In genomic region chr12:54734307-54735131, GRCm38 (mm10) we compare ENCODE assay signal across 8 mouse cellular contexts. TPM values are rescaled to one million over a fixed set of nuclear protein-coding genes. Genes with fewer than 3 reads are reported as not detected.
DNase-seq lines count a peak whose midpoint lies in the region; ATAC-seq and TF ChIP-seq lines count a peak whose summit lies in the region.
"Not testable (repeated sequence)": the region's sequence is repeated elsewhere in the genome, so short reads cannot be mapped to it uniquely, and the experiment has no call there.

No protein-coding gene starts in this region.

- H3K9ac ChIP-seq in ES-Bruce4 (ENCODE audit: low read depth, poor library complexity, severe bottlenecking); hindbrain, embryonic 13.5 days; lung, embryonic 14.5 days; neural tube, embryonic 11.5 days (ENCODE audit: low read length); stomach, postnatal 0 days (ENCODE audit: low read length): not testable (repeated sequence)

- not testable (repeated sequence) for H3K4me1 ChIP-seq in ES-Bruce4 (ENCODE audit: control insufficient read depth, insufficient read depth, low read length); hindbrain, embryonic 13.5 days (replicated peaks); lung, embryonic 14.5 days (ENCODE audit: insufficient read depth); neural tube, embryonic 11.5 days (ENCODE audit: control insufficient read depth, insufficient read depth, low read length); stomach, postnatal 0 days (replicated peaks; ENCODE audit: control insufficient read depth, insufficient read depth)

- H3K36me3 ChIP-seq in ES-Bruce4 (ENCODE audit: control insufficient read depth, insufficient read depth, low read length, poor library complexity, severe bottlenecking); hindbrain, embryonic 13.5 days; lung, embryonic 14.5 days (ENCODE audit: insufficient read depth); neural tube, embryonic 11.5 days (ENCODE audit: control insufficient read depth, insufficient read depth, low read length); stomach, postnatal 0 days (ENCODE audit: control insufficient read depth, insufficient read depth, low read length): not testable (repeated sequence)

- peak; percentile 74 for TF ChIP-seq POLR2A in ES-Bruce4 (IDR thresholded peaks at IDR 0.05; ENCODE audit: insufficient read depth, low read length)

- intact Hi-C loops in gastrocnemius, adult 2 months (cut with DNase I) = not testable (repeated sequence)

- peak; percentile 60 for ATAC-seq in hindbrain, embryonic 13.5 days (ENCODE audit: low FRiP score)
- peak; percentile 48 for ATAC-seq in lung, embryonic 14.5 days (ENCODE audit: insufficient read depth)
- ATAC-seq in neural tube, embryonic 11.5 days (ENCODE audit: insufficient read depth, low FRiP score, low TSS enrichment) = peak; percentile 52
- peak; percentile 67 for ATAC-seq in stomach, postnatal 0 days (ENCODE audit: low FRiP score, low TSS enrichment)

- H3K27ac ChIP-seq in ES-Bruce4 (ENCODE audit: insufficient read depth, low read length); hindbrain, embryonic 13.5 days; lung, embryonic 14.5 days (ENCODE audit: low read depth); neural tube, embryonic 11.5 days (ENCODE audit: low read depth, low read length); stomach, postnatal 0 days (replicated peaks): not testable (repeated sequence)
- peak overlapping the region; percentile 64; the same call in 1 of the 2 replicates for H3K27ac ChIP-seq in gastrocnemius, adult 2 months

- not testable (repeated sequence) for H3K9me3 ChIP-seq in ES-Bruce4 (replicated peaks; ENCODE audit: control insufficient read depth, insufficient read depth, low read length, poor library complexity, severe bottlenecking); hindbrain, embryonic 13.5 days; lung, embryonic 14.5 days (ENCODE audit: low read depth, low read length); neural tube, embryonic 11.5 days (ENCODE audit: control insufficient read depth, low read length); stomach, postnatal 0 days (ENCODE audit: control insufficient read depth, low read length)

- peak; percentile 31 to 39 for DNase-seq in cerebellum, postnatal 36 days
- DNase-seq in gastrocnemius, adult 2 months = peak; percentile 58
- peak; percentile 44 to 68 for DNase-seq in kidney, postnatal 25 days
- not testable (repeated sequence) for DNase-seq in lung, embryonic 14.5 days; neural tube, embryonic 11.5 days (ENCODE audit: low spot score); stomach, postnatal 0 days (ENCODE audit: low spot score)

- 0 out of 2 replicates have a peak overlapping the region, but pooled peaks have one; percentile 27 for H3K4me2 ChIP-seq in hindbrain, embryonic 13.5 days
- not testable (repeated sequence) for H3K4me2 ChIP-seq in lung, embryonic 14.5 days; neural tube, embryonic 11.5 days (ENCODE audit: low read depth); stomach, postnatal 0 days (replicated peaks; ENCODE audit: low read depth)

- TF ChIP-seq CTCF in ES-Bruce4 (IDR thresholded peaks at IDR 0.05; ENCODE audit: low read depth, low read length); gastrocnemius, adult 2 months (IDR thresholded peaks at IDR 0.05); lung, embryonic 14.5 days (IDR thresholded peaks at IDR 0.05; ENCODE audit: low read depth); stomach, postnatal 0 days (IDR thresholded peaks at IDR 0.05; ENCODE audit: low read depth): not testable (repeated sequence)

- not testable (repeated sequence) for H3K27me3 ChIP-seq in ES-Bruce4 (ENCODE audit: control insufficient read depth, insufficient read depth, low read length, poor library complexity, severe bottlenecking); hindbrain, embryonic 13.5 days; lung, embryonic 14.5 days (ENCODE audit: insufficient read depth, low read length); neural tube, embryonic 11.5 days (ENCODE audit: control insufficient read depth, insufficient read depth, low read length); stomach, postnatal 0 days (ENCODE audit: control insufficient read depth, insufficient read depth, low read length)

- H3K4me3 ChIP-seq in ES-Bruce4 (ENCODE audit: low read depth, low read length); hindbrain, embryonic 13.5 days; lung, embryonic 14.5 days (ENCODE audit: low read depth, low read length); neural tube, embryonic 11.5 days (ENCODE audit: low read depth, low read length); stomach, postnatal 0 days (ENCODE audit: low read depth, low read length): not testable (repeated sequence)
- peak overlapping the region; percentile 54 for H3K4me3 ChIP-seq in gastrocnemius, adult 2 months

- WGBS in hindbrain, embryonic 13.5 days = 0% methylated on average over 8 of the region's 49 CpGs
- 0% methylated on average over 2 of the region's 49 CpGs for WGBS in lung, embryonic 14.5 days
- 6% methylated on average over 3 of the region's 49 CpGs for WGBS in neural tube, embryonic 11.5 days
- WGBS in stomach, postnatal 0 days = 0% methylated on average over 4 of the region's 49 CpGs

- not testable (repeated sequence) for TF ChIP-seq EP300 in ES-Bruce4 (IDR thresholded peaks at IDR 0.05; ENCODE audit: insufficient read depth, low read depth, low read length); stomach, postnatal 0 days (optimal IDR thresholded peaks at IDR 0.05)

RNA-seq across cellular contexts. Expression of gene Eapp, which starts 38.8 kb away (rescaled TPM):
- 44.4 and 46.6 TPM in 2 replicates for polyA plus RNA-seq in ES-Bruce4 (2011; ENCODE audit: insufficient read depth, insufficient read length, low read depth, missing spikeins)
- 10 to 100 TPM; 17.8 to 18.5 TPM for total RNA-seq in gastrocnemius, adult 2 months (2021)
- 90.3 and 97.2 TPM in 2 replicates for polyA plus RNA-seq in hindbrain, embryonic 13.5 days (2015; fragmentation: Nextera tagmentation; extraction: Ambion mirVana)
- 56.1 and 59.4 TPM in 2 replicates for polyA plus RNA-seq in lung, embryonic 14.5 days (2014; fragmentation: Nextera tagmentation; extraction: Ambion mirVana)
- 77.0 and 80.1 TPM in 2 replicates for polyA plus RNA-seq in neural tube, embryonic 11.5 days (2014; fragmentation: Nextera tagmentation; extraction: Ambion mirVana)
- polyA plus RNA-seq in stomach, postnatal 0 days (2015; fragmentation: Nextera tagmentation; extraction: Ambion mirVana) = 63.9 and 66.0 TPM in 2 replicates
